Mouse (Mus musculus) forebrain, embryonic 14.5 days (tissue): ENCODE data around the gene Tomm6. TPM values are rescaled to one million over a fixed set of nuclear protein-coding genes. Genes with fewer than 3 reads are reported as not detected.
"Not testable (repeated sequence)": the region's sequence is repeated elsewhere in the genome, so short reads cannot be mapped to it uniquely, and the experiment has no call there.

Source experiments
- ATAC-seq: fragments of 200-750 bp; cut with Nextera tagmentation; 2 replicates; pipeline ENCODE4 v1.8.0; 2017; ENCODE audit warnings: mild to moderate bottlenecking, moderate library complexity
- DNase-seq: peaks from one replicate; pipeline ENCODE4 v3.0.0-alpha.2; 2015; ENCODE audit warnings: low spot score
- H3K27ac ChIP-seq: fragments of 300-500 bp; sonication (generic); 2 replicates; pipeline ENCODE4 v1.5.1; 2014; ENCODE audit warnings: low read depth, mild to moderate bottlenecking, control low read depth, low read length, moderate library complexity
- H3K27me3 ChIP-seq: fragments of 300-500 bp; sonication (generic); replicated peaks from 2 replicates; pipeline ENCODE4 v1.6.1; 2014; ENCODE audit warnings: low read length, control low read depth, mixed read lengths; ENCODE audit not compliant: control insufficient read depth, insufficient read depth
- H3K36me3 ChIP-seq: fragments of 300-500 bp; sonication (generic); 2 replicates; pipeline ENCODE4 v1.6.1; 2014; ENCODE audit warnings: low read length, control low read depth; ENCODE audit not compliant: control insufficient read depth, insufficient read depth
- H3K4me1 ChIP-seq: fragments of 300-500 bp; sonication (generic); 2 replicates; pipeline ENCODE4 v1.6.1; 2014; ENCODE audit warnings: antibody characterized with exemption, low read length, control low read depth; ENCODE audit not compliant: control insufficient read depth, insufficient read depth
- H3K4me2 ChIP-seq: fragments of 300-500 bp; sonication (generic); 2 replicates; pipeline ENCODE4 v1.6.1; 2014; ENCODE audit warnings: mild to moderate bottlenecking, control low read depth, low read length
- H3K4me3 ChIP-seq: fragments of 300-500 bp; sonication (generic); 2 replicates; pipeline ENCODE4 v1.5.1; 2014; ENCODE audit warnings: low read depth, low read length, control low read depth
- H3K9ac ChIP-seq: fragments of 300-500 bp; sonication (generic); 2 replicates; pipeline ENCODE4 v1.6.1; 2014; ENCODE audit warnings: mild to moderate bottlenecking, low read length, control low read depth, moderate library complexity
- H3K9me3 ChIP-seq: fragments of 300-500 bp; sonication (generic); replicated peaks from 2 replicates; pipeline ENCODE4 v1.6.1; 2016; ENCODE audit warnings: low read length, control low read depth, mixed read lengths; ENCODE audit not compliant: control insufficient read depth
- WGBS: fragments of 180-500 bp; shearing (Covaris S2); extraction: QIAGEN DNeasy Blood & Tissue Kit; methylation state at CpG from one replicate; pipeline ENCODE4 v1.1.7; 2014; 5-methylcytosine and 5-hydroxymethylcytosine counted together
- polyA plus RNA-seq: library from polyadenylated mRNA; unstranded; fragments of >200 nt; fragmentation: Nextera tagmentation; extraction: Ambion mirVana; gene quantifications from 2 replicates; pipeline ENCODE4 v1.2.1, GENCODE M21; 2014

Tomm6 gene
- polyA plus RNA-seq, 1 experiment from 2014 or later = 324 TPM

GRCm38 (mm10) chr17:47669166-47669565 is 19.0 kb downstream of the Tomm6 start:
- 47% methylated on average over 4 of the region's 4 CpGs for WGBS

GRCm38 (mm10) chr17:47664474-47664873 is 23.7 kb downstream of the Tomm6 start:
- DNase-seq (no peak), ATAC-seq (no peak)
- H3K27ac ChIP-seq = no peak overlapping the region
- no peaks in the 10 kb centered on the region for H3K4me1 ChIP-seq
- no peak overlapping the region for H3K4me2 ChIP-seq
- H3K36me3 ChIP-seq = no peaks in the 10 kb centered on the region
- H3K4me3 ChIP-seq = no peak overlapping the region
- 83% methylated on average over 7 of the region's 7 CpGs for WGBS
- no peak overlapping the region for H3K9ac ChIP-seq
- no peaks in the 10 kb centered on the region for H3K27me3 ChIP-seq
- no peaks in the 10 kb centered on the region for H3K9me3 ChIP-seq

More at GRCm38 (mm10) chr17:47669166-47669565, 19.0 kb downstream of the Tomm6 start:
- Histone ChIP-seq H3K4me1 (peaks cover 4% of the 10 kb centered on the region; the same call in 1 of the 2 replicates), H3K4me2 (no peak overlapping the region), H3K9me3 (no peaks in the 10 kb centered on the region), H3K27me3 (peaks cover 14% of the 10 kb centered on the region), H3K4me3 (no peak overlapping the region), H3K9ac (no peak overlapping the region), H3K27ac (no peak overlapping the region), H3K36me3 (peaks cover 15% of the 10 kb centered on the region)
- ATAC-seq (peak; percentile 53; the same call in 1 of the 2 replicates), DNase-seq (peak; percentile 71)

- H3K9me3 ChIP-seq = no peaks in the 10 kb centered on the region
- H3K27ac ChIP-seq = no peak overlapping the region
- H3K4me2 ChIP-seq = no peak overlapping the region
- DNase-seq (peak; percentile 33), ATAC-seq (peak; percentile 40; the same call in 1 of the 2 replicates)
- no peaks in the 10 kb centered on the region for H3K27me3 ChIP-seq
- H3K4me1 ChIP-seq = no peaks in the 10 kb centered on the region
- no peaks in the 10 kb centered on the region for H3K36me3 ChIP-seq
- WGBS = 18% methylated on average over 9 of the region's 9 CpGs
- no peak overlapping the region for H3K4me3 ChIP-seq
- H3K9ac ChIP-seq = no peak overlapping the region
Measured at GRCm38 (mm10) chr17:47663009-47663713, 25.0 kb downstream of the Tomm6 start.

- no peak overlapping the region for H3K9ac ChIP-seq
- H3K4me2 ChIP-seq = no peak overlapping the region
- H3K4me3 ChIP-seq = no peak overlapping the region
- H3K27ac ChIP-seq = no peak overlapping the region
- H3K36me3 ChIP-seq = peaks cover 17% of the 10 kb centered on the region
- ATAC-seq (no peak), DNase-seq (no peak)
- no peaks in the 10 kb centered on the region for H3K27me3 ChIP-seq
- 82% methylated on average over 3 of the region's 3 CpGs for WGBS
- H3K9me3 ChIP-seq = no peaks in the 10 kb centered on the region
- H3K4me1 ChIP-seq = no peaks in the 10 kb centered on the region
Measured at GRCm38 (mm10) chr17:47658741-47659243, 29.4 kb downstream of the Tomm6 start.

GRCm38 (mm10) chr17:47657901-47658300 is 30.3 kb downstream of the Tomm6 start:
- WGBS = 84% methylated on average over 4 of the region's 4 CpGs

GRCm38 (mm10) chr17:47655697-47656096 is 32.5 kb downstream of the Tomm6 start:
- Histone ChIP-seq H3K4me3 (no peak overlapping the region), H3K9me3 (no peaks in the 10 kb centered on the region), H3K4me2 (no peak overlapping the region), H3K27ac (no peak overlapping the region), H3K9ac (no peak overlapping the region), H3K27me3 (no peaks in the 10 kb centered on the region), H3K36me3 (peaks cover 24% of the 10 kb centered on the region), H3K4me1 (no peaks in the 10 kb centered on the region)
- WGBS = 88% methylated on average over 5 of the region's 5 CpGs
- ATAC-seq (no peak), DNase-seq (no peak)

More at GRCm38 (mm10) chr17:47657901-47658300, 30.3 kb downstream of the Tomm6 start:
- no peak for DNase-seq
- Histone ChIP-seq H3K9ac (no peak overlapping the region), H3K4me3 (no peak overlapping the region), H3K9me3 (no peaks in the 10 kb centered on the region), H3K4me1 (no peaks in the 10 kb centered on the region), H3K36me3 (peaks cover 22% of the 10 kb centered on the region), H3K27ac (no peak overlapping the region), H3K27me3 (no peaks in the 10 kb centered on the region), H3K4me2 (no peak overlapping the region)
- no peak for ATAC-seq

GRCm38 (mm10) chr17:47654346-47654745 is 33.8 kb downstream of the Tomm6 start:
- H3K27ac ChIP-seq, H3K4me3 ChIP-seq, H3K9ac ChIP-seq, ATAC-seq, H3K4me2 ChIP-seq, H3K4me1 ChIP-seq, DNase-seq, H3K27me3 ChIP-seq, H3K9me3 ChIP-seq: not testable (repeated sequence)
- WGBS = 94% methylated on average over 8 of the region's 8 CpGs
- peaks cover 30% of the 10 kb centered on the region for H3K36me3 ChIP-seq

GRCm38 (mm10) chr17:47651953-47652352 is 36.2 kb downstream of the Tomm6 start:
- Histone ChIP-seq H3K4me2 (no peak overlapping the region), H3K27ac (no peak overlapping the region), H3K9me3 (no peaks in the 10 kb centered on the region), H3K27me3 (no peaks in the 10 kb centered on the region), H3K36me3 (peaks cover 30% of the 10 kb centered on the region), H3K9ac (no peak overlapping the region), H3K4me1 (peaks cover 4% of the 10 kb centered on the region; the same call in 1 of the 2 replicates), H3K4me3 (no peak overlapping the region)
- DNase-seq (no peak), ATAC-seq (no peak)
- 70% methylated on average over 2 of the region's 2 CpGs for WGBS

- 29% methylated on average over 4 of the region's 4 CpGs for WGBS
- no peaks in the 10 kb centered on the region for H3K9me3 ChIP-seq
- no peaks in the 10 kb centered on the region for H3K27me3 ChIP-seq
- ATAC-seq (no peak), DNase-seq (no peak)
- H3K4me2 ChIP-seq = no peak overlapping the region
- no peak overlapping the region for H3K4me3 ChIP-seq
- H3K27ac ChIP-seq = no peak overlapping the region
- peaks cover 4% of the 10 kb centered on the region; the same call in 1 of the 2 replicates for H3K4me1 ChIP-seq
- peaks cover 14% of the 10 kb centered on the region for H3K36me3 ChIP-seq
- no peak overlapping the region for H3K9ac ChIP-seq
Measured at GRCm38 (mm10) chr17:47648966-47649365, 39.2 kb downstream of the Tomm6 start.
